8 mouse cellular contexts compared by ENCODE assay signal in the genomic region with DNA sequence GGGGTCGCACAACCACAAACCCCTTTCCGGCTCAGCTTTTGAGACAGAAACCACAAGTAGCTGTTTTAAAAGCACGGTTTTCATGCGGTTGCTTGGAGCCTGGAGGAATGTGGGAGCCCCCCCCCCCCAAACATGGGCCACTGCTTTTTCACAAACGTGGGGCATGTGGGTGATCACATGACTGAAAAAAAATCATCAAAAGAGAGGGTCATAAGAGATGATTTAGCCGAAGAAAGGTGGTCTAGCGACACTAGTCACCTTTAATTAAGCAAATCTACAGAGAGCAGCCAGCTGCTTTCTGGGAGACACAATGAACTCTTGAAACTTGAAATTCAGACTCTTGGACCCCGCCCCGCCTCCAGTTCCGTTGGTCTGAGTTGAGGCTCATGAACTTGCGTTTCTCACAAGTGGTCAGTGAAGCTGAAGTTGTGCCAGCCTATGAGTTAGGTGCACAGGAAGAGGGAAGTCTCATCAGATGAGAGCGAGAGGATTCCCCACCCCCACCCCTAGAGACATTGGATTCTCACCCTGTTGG. TPM values are rescaled to one million over a fixed set of nuclear protein-coding genes. Genes with fewer than 3 reads are reported as not detected.
DNase-seq lines count a peak whose midpoint lies in the region; ATAC-seq and TF ChIP-seq lines count a peak whose summit lies in the region.

No protein-coding gene starts in this region.

- peak; percentile 83 for DNase-seq in 416B (ENCODE audit: low read depth)
- peak; percentile 83 for DNase-seq in Muller cell, postnatal 12 days (ENCODE audit: inconsistent ontology term)
- no peak for DNase-seq in limb, embryonic 14.5 days (ENCODE audit: low spot score)
- DNase-seq in right cerebral cortex, postnatal 10 days (ENCODE audit: low spot score in 2 of 2) = no peak
- DNase-seq in testis, postnatal 10 days (ENCODE audit: low spot score) = no peak
- no peak for DNase-seq in spleen, adult 12 weeks (ENCODE audit: low spot score)

- H3K9ac ChIP-seq in heart, embryonic 15.5 days = peak overlapping the region; percentile 74
- peak overlapping the region; percentile 80; the same call in 1 of the 2 replicates for H3K9ac ChIP-seq in limb, embryonic 14.5 days (ENCODE audit: low read depth, low read length, severe bottlenecking)
- H3K9ac ChIP-seq in midbrain, embryonic 16.5 days (ENCODE audit: low read depth, low read length) = peak overlapping the region; percentile 72

- H3K4me1 ChIP-seq in heart, embryonic 15.5 days (replicated peaks) = peaks cover 20% of the 10 kb centered on the region
- H3K4me1 ChIP-seq in limb, embryonic 14.5 days (ENCODE audit: control insufficient read depth, insufficient read depth, low read length) = peaks cover 10% of the 10 kb centered on the region; the same call in 1 of the 2 replicates
- peaks cover 16% of the 10 kb centered on the region for H3K4me1 ChIP-seq in midbrain, embryonic 16.5 days (ENCODE audit: control insufficient read depth, insufficient read depth, low read length)

- H3K9me3 ChIP-seq in heart, embryonic 15.5 days (replicated peaks) = no peaks in the 10 kb centered on the region
- no peaks in the 10 kb centered on the region for H3K9me3 ChIP-seq in limb, embryonic 14.5 days (ENCODE audit: control insufficient read depth, low read length)
- H3K9me3 ChIP-seq in midbrain, embryonic 16.5 days (replicated peaks; ENCODE audit: control insufficient read depth, low read length, poor library complexity, severe bottlenecking) = no peaks in the 10 kb centered on the region

- WGBS in heart, embryonic 15.5 days = 22% methylated on average over 12 of the region's 12 CpGs
- 19% methylated on average over 12 of the region's 12 CpGs for whole genome bisulfite sequencing in limb, embryonic 14.5 days
- 14% methylated on average over 12 of the region's 12 CpGs for WGBS in midbrain, embryonic 16.5 days

- TF ChIP-seq POLR2A in limb, embryonic 14.5 days (IDR thresholded peaks at IDR 0.05; ENCODE audit: borderline replicate concordance, extremely low read depth, insufficient read depth, insufficient read length) = no peak

- peak overlapping the region; percentile 28; the same call in 1 of the 2 replicates for H3K27ac ChIP-seq in heart, embryonic 15.5 days
- 0 out of 2 replicates have a peak overlapping the region, but pooled peaks have one; percentile 56 for H3K27ac ChIP-seq in limb, embryonic 14.5 days (replicated peaks; ENCODE audit: low read depth, low read length)
- H3K27ac ChIP-seq in midbrain, embryonic 16.5 days (ENCODE audit: low read length) = no peak overlapping the region

- H3K27me3 ChIP-seq in heart, embryonic 15.5 days = 0 out of 2 replicates have a peak, but pooled peaks cover 4% of the 10 kb centered on the region
- no peaks in the 10 kb centered on the region for H3K27me3 ChIP-seq in limb, embryonic 14.5 days (ENCODE audit: control insufficient read depth, insufficient read depth, low read length)
- H3K27me3 ChIP-seq in midbrain, embryonic 16.5 days (ENCODE audit: control insufficient read depth, insufficient read depth, low read depth, low read length) = no peaks in the 10 kb centered on the region

- H3K4me2 ChIP-seq in heart, embryonic 15.5 days = peak overlapping the region; percentile 100
- peak overlapping the region; percentile 100 for H3K4me2 ChIP-seq in limb, embryonic 14.5 days (replicated peaks; ENCODE audit: low read depth, low read length, severe bottlenecking)
- peak overlapping the region; percentile 93 for H3K4me2 ChIP-seq in midbrain, embryonic 16.5 days (ENCODE audit: low read length)

- H3K4me3 ChIP-seq in heart, embryonic 15.5 days = peak overlapping the region; percentile 77
- H3K4me3 ChIP-seq in limb, embryonic 14.5 days (replicated peaks; ENCODE audit: low read length) = peak overlapping the region; percentile 76
- peak overlapping the region; percentile 71 for H3K4me3 ChIP-seq in midbrain, embryonic 16.5 days (ENCODE audit: low read depth, low read length)

- no peaks in the 10 kb centered on the region for H3K36me3 ChIP-seq in heart, embryonic 15.5 days
- no peaks in the 10 kb centered on the region for H3K36me3 ChIP-seq in limb, embryonic 14.5 days (ENCODE audit: control insufficient read depth, insufficient read depth, low read length)
- no peaks in the 10 kb centered on the region for H3K36me3 ChIP-seq in midbrain, embryonic 16.5 days (ENCODE audit: control insufficient read depth, insufficient read depth, low read length)

- no peak for ATAC-seq in heart, embryonic 15.5 days (replicated peaks; ENCODE audit: insufficient number of reproducible peaks, insufficient read depth, low FRiP score, low read depth)
- ATAC-seq in limb, embryonic 14.5 days (ENCODE audit: low FRiP score, low read depth) = no peak
- ATAC-seq in midbrain, embryonic 16.5 days = no peak

RNA-seq across cellular contexts. Expression of gene Iqgap2, which starts 1.0 kb away (rescaled TPM):
- polyA plus RNA-seq in heart, embryonic 15.5 days (2015; fragmentation: Nextera tagmentation; extraction: Ambion mirVana) = 2.4 and 4.4 TPM in 2 replicates
- 8.7 and 12.7 TPM in 2 replicates for polyA plus RNA-seq in limb, embryonic 14.5 days (2012; rRNA removed)
- 10.5 and 12.8 TPM in 2 replicates for polyA plus RNA-seq in limb, embryonic 14.5 days (2014; fragmentation: Nextera tagmentation; extraction: Ambion mirVana)
- polyA plus RNA-seq in midbrain, embryonic 16.5 days (2015; fragmentation: Nextera tagmentation; extraction: Ambion mirVana) = 3.0 and 3.5 TPM in 2 replicates

Comparison
In these comparisons a context has a peak if more than half of its experiments do, and no peak if none do; other contexts are left out.
1. DNase-seq: peak in 416B (single experiment) and Muller cell, postnatal 12 days (single experiment); none in limb, embryonic 14.5 days (single experiment), right cerebral cortex, postnatal 10 days (0 of 2), testis, postnatal 10 days (single experiment) and spleen, adult 12 weeks (single experiment).
2. Peak in every context shown above with its lines, with median percentiles within 50 percentile points of each other: H3K4me2 ChIP-seq, H3K4me3 ChIP-seq and H3K9ac ChIP-seq.